Comparison of ENCODE assay signal across 29 mouse cellular contexts in genomic region chr8:123902653-123903052, GRCm38 (mm10). TPM values are rescaled to one million over a fixed set of nuclear protein-coding genes. Genes with fewer than 3 reads are reported as not detected.
DNase-seq lines count a peak whose midpoint lies in the region; ATAC-seq and TF ChIP-seq lines count a peak whose summit lies in the region.
"Had no signal": no experiment of that assay in that cellular context is flagged by ENCODE, and none has a peak within 500 bp of the region (broad histone marks: within the 10 kb centered on the region; RNA-seq: fewer than 3 reads in every experiment).

No protein-coding gene starts in this region.

- no peak overlapping the region for H3K4me3 ChIP-seq in liver, postnatal 0 days (ENCODE audit: low read depth, low read length)
- H3K4me3 ChIP-seq in liver, embryonic 12.5 days, result no peak overlapping the region
- no peak overlapping the region for H3K4me3 ChIP-seq in MEL (ENCODE audit: control insufficient read depth in 1 of 2, insufficient read depth in 1 of 2, low read depth in 2 of 2, low read length in 2 of 2)
- H3K4me3 ChIP-seq: erythroblast, embryonic 14.5 days; heart, embryonic 10.5 days; heart, embryonic 15.5 days; hindbrain, embryonic 12.5 days; intestine, embryonic 15.5 days; limb, embryonic 10.5 days; limb, embryonic 15.5 days; neural tube, embryonic 12.5 days; stomach, embryonic 15.5 days had no signal

- WGBS in liver, postnatal 0 days (ENCODE audit: insufficient replicate concordance), result 76% methylated on average over 7 of the region's 7 CpGs
- 79% methylated on average over 7 of the region's 7 CpGs for WGBS in liver, embryonic 12.5 days (ENCODE audit: insufficient replicate concordance)

- peak; percentile 56 for DNase-seq in liver, postnatal 0 days
- peak; percentile 50 for DNase-seq in MEL (ENCODE audit: low read depth, low spot score)
- peak; percentile 64 for DNase-seq in adrenal gland, adult 2 months
- DNase-seq in adrenal gland, postnatal 36 days, result peak; percentile 28 to 64
- DNase-seq in cerebellum, postnatal 25 days, result no peak
- DNase-seq in ovary, postnatal 14 days (ENCODE audit: low spot score), result no peak
- no peak for DNase-seq in urinary bladder, postnatal 10 days (ENCODE audit: low spot score)
- DNase-seq: cerebellum, adult 9-10 months; forebrain, postnatal 0 days; gastrocnemius, postnatal 14 days; kidney, adult 9 months; kidney, postnatal 10 days; layer of hippocampus, postnatal 36 days had no signal

- no peaks in the 10 kb centered on the region for H3K27me3 ChIP-seq in liver, postnatal 0 days (ENCODE audit: insufficient read depth, low read length)
- H3K27me3 ChIP-seq in liver, embryonic 12.5 days (replicated peaks), result no peaks in the 10 kb centered on the region
- H3K27me3 ChIP-seq in MEL (ENCODE audit: control insufficient read depth in 1 of 2, insufficient read depth in 2 of 2, low read length in 2 of 2), result no peaks in the 10 kb centered on the region
- H3K27me3 ChIP-seq: heart, embryonic 15.5 days; hindbrain, embryonic 12.5 days; intestine, embryonic 15.5 days; limb, embryonic 15.5 days; neural tube, embryonic 12.5 days; stomach, embryonic 15.5 days had no signal

- H3K27ac ChIP-seq in liver, postnatal 0 days (ENCODE audit: low read depth), result no peak overlapping the region
- no peak overlapping the region for H3K27ac ChIP-seq in liver, embryonic 12.5 days
- H3K27ac ChIP-seq in MEL (ENCODE audit: control insufficient read depth, low read depth, low read length), result peak overlapping the region; percentile 57; the same call in 1 of the 2 replicates
- H3K27ac ChIP-seq: heart, embryonic 10.5 days; heart, embryonic 15.5 days; hindbrain, embryonic 12.5 days; hindbrain, postnatal 0 days; intestine, embryonic 15.5 days; limb, embryonic 10.5 days; limb, embryonic 15.5 days; macrophage; neural tube, embryonic 12.5 days; stomach, embryonic 15.5 days had no signal

- no peaks in the 10 kb centered on the region for H3K4me1 ChIP-seq in liver, postnatal 0 days (ENCODE audit: insufficient read depth)
- no peaks in the 10 kb centered on the region for H3K4me1 ChIP-seq in liver, embryonic 12.5 days
- no peaks in the 10 kb centered on the region; a peak in 1 of 4 replicates for H3K4me1 ChIP-seq in MEL (ENCODE audit: control insufficient read depth in 1 of 2, insufficient read depth in 2 of 2, low read length in 2 of 2)
- H3K4me1 ChIP-seq: heart, embryonic 10.5 days; heart, embryonic 15.5 days; hindbrain, embryonic 12.5 days; intestine, embryonic 15.5 days; limb, embryonic 10.5 days; limb, embryonic 15.5 days; neural tube, embryonic 12.5 days; stomach, embryonic 15.5 days had no signal

- H3K9ac ChIP-seq in liver, postnatal 0 days (replicated peaks), result no peak overlapping the region
- H3K9ac ChIP-seq in liver, embryonic 12.5 days, result no peak overlapping the region
- H3K9ac ChIP-seq in MEL (ENCODE audit: control insufficient read depth, low read depth, low read length, poor library complexity, severe bottlenecking), result no peak overlapping the region
- H3K9ac ChIP-seq: forebrain, postnatal 0 days; heart, embryonic 15.5 days; hindbrain, embryonic 12.5 days; intestine, embryonic 15.5 days; limb, embryonic 15.5 days; neural tube, embryonic 12.5 days; stomach, embryonic 15.5 days had no signal

- no peak for TF ChIP-seq EP300 in liver, postnatal 0 days (IDR thresholded peaks at IDR 0.05; ENCODE audit: low read depth)
- no peak; a peak in 1 of 4 replicates for TF ChIP-seq EP300 in MEL (IDR thresholded peaks at IDR 0.05; ENCODE audit: low read depth in 1 of 2, low read length in 2 of 2)

- no peak for TF ChIP-seq POLR2A in MEL (IDR thresholded peaks at IDR 0.05; ENCODE audit: control insufficient read depth in 1 of 2, insufficient read depth in 1 of 2, low read depth in 1 of 2, low read length in 2 of 2, poor library complexity in 1 of 2)

- peaks cover 58% of the 10 kb centered on the region for H3K36me3 ChIP-seq in liver, postnatal 0 days (replicated peaks; ENCODE audit: insufficient read depth, low read length)
- H3K36me3 ChIP-seq in liver, embryonic 12.5 days, result peaks cover 98% of the 10 kb centered on the region
- peaks cover 7 to 8% of the 10 kb centered on the region in 2 experiments for H3K36me3 ChIP-seq in MEL (ENCODE audit: control insufficient read depth in 1 of 2, insufficient read depth in 2 of 2, low read length in 2 of 2)

- ATAC-seq in liver, postnatal 0 days, result peak; percentile 62; the same call in 1 of the 2 replicates
- ATAC-seq in liver, embryonic 12.5 days, result no peak
- ATAC-seq: forebrain, postnatal 0 days; hindbrain, postnatal 0 days; intestine, embryonic 15.5 days; lung, postnatal 0 days; midbrain, embryonic 16.5 days had no signal

- H3K4me2 ChIP-seq in liver, postnatal 0 days (ENCODE audit: low read depth, low read length), result no peak overlapping the region
- H3K4me2 ChIP-seq in liver, embryonic 12.5 days, result no peak overlapping the region
- H3K4me2 ChIP-seq: heart, embryonic 15.5 days; hindbrain, embryonic 12.5 days; intestine, embryonic 15.5 days; limb, embryonic 15.5 days; neural tube, embryonic 12.5 days; stomach, embryonic 15.5 days had no signal

- TF ChIP-seq CTCF in liver, postnatal 0 days (IDR thresholded peaks at IDR 0.05; ENCODE audit: low read depth), result no peak
- no peak for TF ChIP-seq CTCF in MEL (IDR thresholded peaks at IDR 0.05 in 2 of 3, conservative IDR thresholded peaks at IDR 0.05 in 1 of 3; ENCODE audit: control insufficient read depth in 1 of 3, insufficient read depth in 1 of 3, low read depth in 2 of 3, low read length in 3 of 3, poor library complexity in 1 of 3, severe bottlenecking in 1 of 3)

- H3K79me2 ChIP-seq in MEL (ENCODE audit: control insufficient read depth, insufficient read depth, low read length, poor library complexity), result no peaks in the 10 kb centered on the region

- no peaks in the 10 kb centered on the region for H3K9me3 ChIP-seq in liver, postnatal 0 days (ENCODE audit: low read length)
- H3K9me3 ChIP-seq in liver, embryonic 12.5 days (replicated peaks), result no peaks in the 10 kb centered on the region
- no peaks in the 10 kb centered on the region for H3K9me3 ChIP-seq in MEL (replicated peaks; ENCODE audit: insufficient read depth, low read length)
- H3K9me3 ChIP-seq: G1E; heart, embryonic 10.5 days; heart, embryonic 15.5 days; hindbrain, embryonic 12.5 days; intestine, embryonic 15.5 days; limb, embryonic 10.5 days; limb, embryonic 15.5 days; neural tube, embryonic 12.5 days; stomach, embryonic 15.5 days had no signal

- no peak for TF ChIP-seq RAD21 in MEL (IDR thresholded peaks at IDR 0.05; ENCODE audit: low read depth, low read length)

TF ChIP-seq in MEL, 35 proteins besides CTCF, POLR2A, EP300 and RAD21:
- TF ChIP-seq ELF1 (IDR thresholded peaks at IDR 0.05; ENCODE audit: low read depth, low read length) (no peak), TBP (IDR thresholded peaks at IDR 0.05; ENCODE audit: low read depth, low read length) (peak; percentile 47; the same call in 1 of the 2 replicates)

RNA-seq across cellular contexts. Expression of gene Acta1, which starts 8.1 kb away (rescaled TPM):
- 18.6 and 358 TPM in 2 replicates for polyA plus RNA-seq in liver, postnatal 0 days (2015; fragmentation: Nextera tagmentation; extraction: Ambion mirVana)
- polyA plus RNA-seq in liver, embryonic 12.5 days (2016; fragmentation: Nextera tagmentation; extraction: Ambion mirVana), result 2.1 and 4.9 TPM in 2 replicates
- 0.23 TPM in 1 of 2 replicates, not detected in the other for total RNA-seq in MEL (2012; rRNA removed)
- polyA plus RNA-seq in MEL (2012; ENCODE audit: insufficient read depth in 1 of 2, insufficient read length in 2 of 2, low read depth in 1 of 2, low replicate concordance in 2 of 2, missing spikeins in 1 of 2), result under 1 TPM in 1 of 2 experiments, not detected in 1; 0.32 TPM
- under 1 TPM; 0.20 to 0.38 TPM for total RNA-seq in adrenal gland, adult 2 months (2021)
- polyA plus RNA-seq in adrenal gland, adult 2 months (2012; rRNA removed), result 1.2 and 4.7 TPM in 2 replicates
- 1 to 10 TPM in 1 of 2 experiments, under 1 TPM in 1; 0.83 to 3.7 TPM for total RNA-seq in adrenal gland, postnatal 36 days (2021)
- total RNA-seq: G1E; granulocyte monocyte progenitor cell, adult 5-6 weeks had no signal
- polyA plus RNA-seq: macrophage had no signal

RNA-seq across cellular contexts. Expression of gene Ccsap, which starts 42.6 kb away (rescaled TPM):
- 1.2 and 1.5 TPM in 2 replicates for polyA plus RNA-seq in liver, postnatal 0 days (2015; fragmentation: Nextera tagmentation; extraction: Ambion mirVana)
- polyA plus RNA-seq in liver, embryonic 12.5 days (2016; fragmentation: Nextera tagmentation; extraction: Ambion mirVana), result 5.5 and 5.8 TPM in 2 replicates
- 6.7 and 7.0 TPM in 2 replicates for total RNA-seq in MEL (2012; rRNA removed)
- 10 to 100 TPM in 1 of 2 experiments, not detected in 1; 12.1 TPM for polyA plus RNA-seq in MEL (2012; ENCODE audit: insufficient read depth in 1 of 2, insufficient read length in 2 of 2, low read depth in 1 of 2, low replicate concordance in 2 of 2, missing spikeins in 1 of 2)
- 1 to 10 TPM; 1.2 to 2.1 TPM for total RNA-seq in adrenal gland, adult 2 months (2021)
- polyA plus RNA-seq in adrenal gland, adult 2 months (2012; rRNA removed), result 0.70 and 1.3 TPM in 2 replicates
- total RNA-seq in adrenal gland, postnatal 36 days (2021), result 1 to 10 TPM; 2.4 TPM

RNA-seq across cellular contexts. Expression of gene Nup133, which starts 46.4 kb away (rescaled TPM):
- polyA plus RNA-seq in liver, postnatal 0 days (2015; fragmentation: Nextera tagmentation; extraction: Ambion mirVana), result 7.2 and 9.1 TPM in 2 replicates
- polyA plus RNA-seq in liver, embryonic 12.5 days (2016; fragmentation: Nextera tagmentation; extraction: Ambion mirVana), result 35.8 and 36.9 TPM in 2 replicates
- 44.8 and 49.6 TPM in 2 replicates for total RNA-seq in MEL (2012; rRNA removed)
- polyA plus RNA-seq in MEL (2012; ENCODE audit: insufficient read depth in 1 of 2, insufficient read length in 2 of 2, low read depth in 1 of 2, low replicate concordance in 2 of 2, missing spikeins in 1 of 2), result 10 to 100 TPM; 58.0 to 58.1 TPM
- 10 to 100 TPM; 15.5 to 21.0 TPM for total RNA-seq in adrenal gland, adult 2 months (2021)
- polyA plus RNA-seq in adrenal gland, adult 2 months (2012; rRNA removed), result 6.2 and 9.5 TPM in 2 replicates
- total RNA-seq in adrenal gland, postnatal 36 days (2021), result 10 to 100 TPM; 20.5 to 21.0 TPM

Comparison
In these comparisons a context has a peak if more than half of its experiments do, and no peak if none do; other contexts are left out.
1. DNase-seq: peak in liver, postnatal 0 days (single experiment), MEL (single experiment), adrenal gland, adult 2 months (single experiment) and adrenal gland, postnatal 36 days (2 of 2); none in cerebellum, postnatal 25 days (0 of 2), ovary, postnatal 14 days (single experiment) and urinary bladder, postnatal 10 days (single experiment).